Mouse (Mus musculus) liver, embryonic 14.5 days (tissue): Measurements from ENCODE around the gene Limk2.

Source experiments
- CTCF ChIP-seq: IDR thresholded peaks from 2 replicates; pipeline ENCODE4 v1.5.1; 2016; ENCODE audit warnings: antibody characterized with exemption, low read depth, control low read depth
- EP300 ChIP-seq: IDR thresholded peaks from 2 replicates; pipeline ENCODE4 v1.6.1; 2016; ENCODE audit warnings: antibody characterized with exemption, low read depth

DNA sequence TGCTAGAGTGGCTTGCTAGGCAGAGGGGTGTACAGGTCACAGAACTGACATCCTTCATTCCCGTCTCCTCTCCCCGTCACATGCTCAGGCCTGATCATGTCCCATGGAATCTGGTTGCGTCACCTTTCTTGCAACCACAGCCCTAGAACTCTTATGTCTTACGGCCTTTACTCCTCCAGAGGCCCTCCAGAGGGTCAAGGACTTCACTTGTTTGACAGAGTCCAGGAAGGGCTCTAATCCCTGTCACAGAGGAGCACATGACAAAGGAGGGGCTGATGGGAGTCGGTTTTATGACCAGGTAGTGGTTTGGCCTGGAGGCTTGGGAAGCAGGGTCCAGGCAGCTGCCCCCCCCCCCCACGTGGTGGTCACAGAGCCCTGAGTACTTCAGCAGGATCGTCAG lies 40.0 kb downstream of the Limk2 start:
- TF ChIP-seq CTCF (no peak), EP300 (no peak)
